Mouse (Mus musculus): ENCODE measurements around the gene Oaf. TPM values are rescaled to one million over a fixed set of nuclear protein-coding genes. Genes with fewer than 3 reads are reported as not detected.
A peak's percentile ranks its signal among the peaks of the same experiment; 100 is the strongest.

The Oaf gene
- 38.9 and 46.7 TPM in 2 replicates for polyA plus RNA-seq (2014; fragmentation: Nextera tagmentation; extraction: Ambion mirVana)

GRCm38 (mm10) chr9:43239712-43240593, at the start of gene Oaf:
Gene Oaf, minus strand, starts transcription at chr9:43239911.
- peak within 1 kb of the TSS; percentile 78 for H3K4me2 ChIP-seq (ENCODE audit: low read depth, low read length, severe bottlenecking)
- H3K27ac ChIP-seq (ENCODE audit: low read depth, low read length), result peak within 1 kb of the TSS; percentile 81
- peak within 1 kb of the TSS; percentile 74 for H3K4me3 ChIP-seq (ENCODE audit: low read depth, low read length)
- peaks cover 10% of the 10 kb centered on the region; the same call in 1 of the 2 replicates for H3K4me1 ChIP-seq (replicated peaks; ENCODE audit: control insufficient read depth, insufficient read depth, low read length)
- peak within 1 kb of the TSS; percentile 73 for H3K9ac ChIP-seq (ENCODE audit: low read length)
- peak; percentile 94 for DNase-seq (ENCODE audit: low spot score)
- no peaks in the 10 kb centered on the region for H3K9me3 ChIP-seq (ENCODE audit: control insufficient read depth, low read length)
- ATAC-seq (replicated peaks; ENCODE audit: low FRiP score), result peak; percentile 92
- peaks cover 2% of the 10 kb centered on the region; the same call in 1 of the 2 replicates for H3K27me3 ChIP-seq (ENCODE audit: control insufficient read depth, insufficient read depth, low read length)
- H3K36me3 ChIP-seq (ENCODE audit: control insufficient read depth, insufficient read depth, low read length), result no peaks in the 10 kb centered on the region
- WGBS, result under 1% methylated on average over 43 of the region's 44 CpGs

- peak overlapping the region; percentile 46 for H3K9ac ChIP-seq (ENCODE audit: low read length)
- no peak overlapping the region for H3K4me3 ChIP-seq (ENCODE audit: low read depth, low read length)
These were observed 47.2 kb upstream of the Oaf start for GRCm38 (mm10) chr9:43286870-43287269.

GRCm38 (mm10) chr9:43285281-43285680, 45.6 kb upstream of the Oaf start:
- no peak overlapping the region for H3K4me3 ChIP-seq (ENCODE audit: low read depth, low read length)
- no peaks in the 10 kb centered on the region; the same call in 1 of the 2 replicates for H3K27me3 ChIP-seq (ENCODE audit: control insufficient read depth, insufficient read depth, low read length)
- ATAC-seq (replicated peaks; ENCODE audit: low FRiP score) (no peak), DNase-seq (ENCODE audit: low spot score) (no peak)
- H3K27ac ChIP-seq (ENCODE audit: low read depth, low read length), result no peak overlapping the region
- H3K4me2 ChIP-seq (ENCODE audit: low read depth, low read length, severe bottlenecking), result no peak overlapping the region
- 0 out of 2 replicates have a peak, but pooled peaks cover 3% of the 10 kb centered on the region for H3K4me1 ChIP-seq (replicated peaks; ENCODE audit: control insufficient read depth, insufficient read depth, low read length)
- H3K36me3 ChIP-seq (ENCODE audit: control insufficient read depth, insufficient read depth, low read length), result no peaks in the 10 kb centered on the region
- WGBS, result 91% methylated on average over 4 of the region's 4 CpGs
- H3K9ac ChIP-seq (ENCODE audit: low read length), result no peak overlapping the region
- H3K9me3 ChIP-seq (ENCODE audit: control insufficient read depth, low read length), result no peaks in the 10 kb centered on the region

More at GRCm38 (mm10) chr9:43286870-43287269, 47.2 kb upstream of the Oaf start:
- H3K4me1 ChIP-seq (replicated peaks; ENCODE audit: control insufficient read depth, insufficient read depth, low read length), result 0 out of 2 replicates have a peak, but pooled peaks cover 3% of the 10 kb centered on the region
- peak overlapping the region; percentile 35 for H3K4me2 ChIP-seq (ENCODE audit: low read depth, low read length, severe bottlenecking)
- WGBS, result under 1% methylated on average over 20 of the region's 20 CpGs
- no peaks in the 10 kb centered on the region for H3K9me3 ChIP-seq (ENCODE audit: control insufficient read depth, low read length)
- ATAC-seq (replicated peaks; ENCODE audit: low FRiP score) (peak; percentile 50), DNase-seq (ENCODE audit: low spot score) (peak; percentile 94)
- H3K27me3 ChIP-seq (ENCODE audit: control insufficient read depth, insufficient read depth, low read length), result no peaks in the 10 kb centered on the region; the same call in 1 of the 2 replicates
- no peaks in the 10 kb centered on the region for H3K36me3 ChIP-seq (ENCODE audit: control insufficient read depth, insufficient read depth, low read length)
- no peak overlapping the region for H3K27ac ChIP-seq (ENCODE audit: low read depth, low read length)

- DNase-seq (ENCODE audit: low spot score), result peak; percentile 94
- Histone ChIP-seq H3K36me3 (ENCODE audit: control insufficient read depth, insufficient read depth, low read length) (no peaks in the 10 kb centered on the region), H3K27ac (ENCODE audit: low read depth, low read length) (no peak overlapping the region), H3K4me1 (replicated peaks; ENCODE audit: control insufficient read depth, insufficient read depth, low read length) (0 out of 2 replicates have a peak, but pooled peaks cover 3% of the 10 kb centered on the region), H3K9me3 (ENCODE audit: control insufficient read depth, low read length) (no peaks in the 10 kb centered on the region), H3K9ac (ENCODE audit: low read length) (no peak overlapping the region), H3K4me2 (ENCODE audit: low read depth, low read length, severe bottlenecking) (no peak overlapping the region), H3K4me3 (ENCODE audit: low read depth, low read length) (no peak overlapping the region), H3K27me3 (ENCODE audit: control insufficient read depth, insufficient read depth, low read length) (no peaks in the 10 kb centered on the region; the same call in 1 of the 2 replicates)
- WGBS, result 2% methylated on average over 6 of the region's 6 CpGs
- peak; percentile 84 for ATAC-seq (replicated peaks; ENCODE audit: low FRiP score)
These were observed 44.6 kb upstream of the Oaf start for GRCm38 (mm10) chr9:43284284-43284683.

GRCm38 (mm10) chr9:43273735-43274134, 34.0 kb upstream of the Oaf start:
- Histone ChIP-seq H3K4me2 (ENCODE audit: low read depth, low read length, severe bottlenecking) (no peak overlapping the region), H3K27ac (ENCODE audit: low read depth, low read length) (no peak overlapping the region), H3K27me3 (ENCODE audit: control insufficient read depth, insufficient read depth, low read length) (peaks cover 10% of the 10 kb centered on the region; the same call in 1 of the 2 replicates), H3K4me3 (ENCODE audit: low read depth, low read length) (no peak overlapping the region), H3K36me3 (ENCODE audit: control insufficient read depth, insufficient read depth, low read length) (no peaks in the 10 kb centered on the region), H3K4me1 (replicated peaks; ENCODE audit: control insufficient read depth, insufficient read depth, low read length) (peaks cover 27% of the 10 kb centered on the region; the same call in 1 of the 2 replicates), H3K9me3 (ENCODE audit: control insufficient read depth, low read length) (no peaks in the 10 kb centered on the region), H3K9ac (ENCODE audit: low read length) (no peak overlapping the region)
- WGBS, result 88% methylated on average over 9 of the region's 9 CpGs
- DNase-seq (ENCODE audit: low spot score), result no peak
- ATAC-seq (replicated peaks; ENCODE audit: low FRiP score), result no peak

- H3K9me3 ChIP-seq (ENCODE audit: control insufficient read depth, low read length), result no peaks in the 10 kb centered on the region
- H3K4me3 ChIP-seq (ENCODE audit: low read depth, low read length), result no peak overlapping the region
- no peak overlapping the region for H3K27ac ChIP-seq (ENCODE audit: low read depth, low read length)
- ATAC-seq (replicated peaks; ENCODE audit: low FRiP score), result no peak
- H3K27me3 ChIP-seq (ENCODE audit: control insufficient read depth, insufficient read depth, low read length), result peaks cover 10% of the 10 kb centered on the region; the same call in 1 of the 2 replicates
- H3K4me2 ChIP-seq (ENCODE audit: low read depth, low read length, severe bottlenecking), result no peak overlapping the region
- WGBS, result 35% methylated on average over 14 of the region's 14 CpGs
- H3K9ac ChIP-seq (ENCODE audit: low read length), result no peak overlapping the region
- DNase-seq (ENCODE audit: low spot score), result no peak
- H3K36me3 ChIP-seq (ENCODE audit: control insufficient read depth, insufficient read depth, low read length), result no peaks in the 10 kb centered on the region
- H3K4me1 ChIP-seq (replicated peaks; ENCODE audit: control insufficient read depth, insufficient read depth, low read length), result peaks cover 27% of the 10 kb centered on the region; the same call in 1 of the 2 replicates
These were observed 32.2 kb upstream of the Oaf start for GRCm38 (mm10) chr9:43271761-43272518.

GRCm38 (mm10) chr9:43270723-43271252, 31.1 kb upstream of the Oaf start:
- Histone ChIP-seq H3K36me3 (ENCODE audit: control insufficient read depth, insufficient read depth, low read length) (no peaks in the 10 kb centered on the region), H3K4me1 (replicated peaks; ENCODE audit: control insufficient read depth, insufficient read depth, low read length) (peaks cover 27% of the 10 kb centered on the region; the same call in 1 of the 2 replicates), H3K27ac (ENCODE audit: low read depth, low read length) (0 out of 2 replicates have a peak overlapping the region, but pooled peaks have one; percentile 60), H3K9me3 (ENCODE audit: control insufficient read depth, low read length) (no peaks in the 10 kb centered on the region), H3K4me3 (ENCODE audit: low read depth, low read length) (peak overlapping the region; percentile 9; the same call in 1 of the 2 replicates), H3K9ac (ENCODE audit: low read length) (peak overlapping the region; percentile 4; the same call in 1 of the 2 replicates), H3K27me3 (ENCODE audit: control insufficient read depth, insufficient read depth, low read length) (peaks cover 10% of the 10 kb centered on the region; the same call in 1 of the 2 replicates), H3K4me2 (ENCODE audit: low read depth, low read length, severe bottlenecking) (peak overlapping the region; percentile 38)
- 1% methylated on average over 17 of the region's 17 CpGs for WGBS
- ATAC-seq (replicated peaks; ENCODE audit: low FRiP score), result peak; percentile 42
- DNase-seq (ENCODE audit: low spot score), result peak; percentile 77

- H3K4me1 ChIP-seq (replicated peaks; ENCODE audit: control insufficient read depth, insufficient read depth, low read length), result peaks cover 28% of the 10 kb centered on the region
- H3K4me2 ChIP-seq (ENCODE audit: low read depth, low read length, severe bottlenecking), result no peak overlapping the region
These were observed 29.5 kb upstream of the Oaf start for GRCm38 (mm10) chr9:43269166-43269565.

More at GRCm38 (mm10) chr9:43269166-43269565, 29.5 kb upstream of the Oaf start:
- DNase-seq (ENCODE audit: low spot score) (peak; percentile 78), ATAC-seq (replicated peaks; ENCODE audit: low FRiP score) (peak; percentile 73)
- no peak overlapping the region for H3K9ac ChIP-seq (ENCODE audit: low read length)
- H3K27ac ChIP-seq (ENCODE audit: low read depth, low read length), result peak overlapping the region; percentile 71
- WGBS, result 3% methylated on average over 8 of the region's 8 CpGs
- H3K9me3 ChIP-seq (ENCODE audit: control insufficient read depth, low read length), result no peaks in the 10 kb centered on the region
- peaks cover 10% of the 10 kb centered on the region; the same call in 1 of the 2 replicates for H3K27me3 ChIP-seq (ENCODE audit: control insufficient read depth, insufficient read depth, low read length)
- H3K4me3 ChIP-seq (ENCODE audit: low read depth, low read length), result no peak overlapping the region
- no peaks in the 10 kb centered on the region for H3K36me3 ChIP-seq (ENCODE audit: control insufficient read depth, insufficient read depth, low read length)

Measured in forebrain, embryonic 11.5 days (tissue).